Mouse (Mus musculus) olfactory bulb, adult 2 months (tissue): ENCODE data around the gene Arpc1a.

Experiments used
- CTCF ChIP-seq: fragments of 200-500 bp; IDR thresholded peaks from 2 replicates; pipeline ENCODE4 v1.5.1; 2012; ENCODE audit warnings: low read depth, mild to moderate bottlenecking, low read length, moderate library complexity; ENCODE audit not compliant: insufficient read depth
- POLR2A ChIP-seq: fragments of 200-500 bp; IDR thresholded peaks from 2 replicates; pipeline ENCODE4 v1.6.1; 2012; ENCODE audit warnings: mild to moderate bottlenecking, low read depth, low read length, moderate library complexity; ENCODE audit not compliant: insufficient read depth

GRCm38 (mm10) chr5:145116916-145117315 is 33.3 kb downstream of the Arpc1a start:
- TF ChIP-seq CTCF (peak; percentile 40; the same call in 1 of the 2 replicates), POLR2A (no peak)
